Mouse (Mus musculus): ENCODE data around the gene Cep70. TPM values are rescaled to one million over a fixed set of nuclear protein-coding genes. Genes with fewer than 3 reads are reported as not detected.

The Cep70 gene
- polyA plus RNA-seq, 1 experiment from 2014 or later, result 59.4 TPM

DNA sequence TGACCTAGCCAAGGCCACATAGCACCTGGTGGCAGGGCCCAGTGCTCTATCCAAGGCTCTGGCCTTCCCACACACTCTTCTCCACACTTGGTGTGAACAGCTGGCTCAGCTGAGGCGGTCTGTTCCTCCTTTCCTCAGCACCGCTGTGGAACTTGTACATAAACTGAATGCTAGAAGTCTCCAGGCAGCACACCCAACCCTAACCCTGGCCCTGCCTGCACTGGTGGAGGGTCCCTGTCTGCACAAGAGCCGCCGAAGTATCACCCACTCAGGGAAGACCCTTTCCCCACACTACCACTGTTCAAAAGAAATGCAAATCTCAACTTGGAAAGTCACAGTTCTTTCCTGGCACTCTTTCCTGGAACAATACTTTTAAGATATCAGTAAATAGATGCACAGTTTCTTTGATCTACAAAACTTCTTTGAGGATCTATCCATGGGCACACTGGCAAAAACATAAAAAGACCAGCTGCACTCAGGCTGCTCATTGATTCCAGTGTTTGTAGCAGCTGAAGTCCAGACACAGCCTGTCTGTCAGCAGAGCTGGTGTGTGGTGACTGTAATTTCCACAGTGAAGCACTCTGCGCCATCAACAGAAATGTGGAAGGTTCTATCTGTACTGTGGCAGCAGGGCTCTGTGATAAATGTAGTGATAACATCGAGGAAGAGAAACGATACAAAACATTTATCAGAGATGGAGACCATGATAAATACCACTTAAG, 82.2 kb downstream of the Cep70 start:
- Histone ChIP-seq H3K4me3 (no peak overlapping the region), H3K4me2 (replicated peaks) (no peak overlapping the region), H3K9ac (no peak overlapping the region), H3K36me3 (no peaks in the 10 kb centered on the region), H3K27me3 (0 out of 2 replicates have a peak, but pooled peaks cover 3% of the 10 kb centered on the region), H3K27ac (no peak overlapping the region), H3K9me3 (replicated peaks) (no peaks in the 10 kb centered on the region), H3K4me1 (0 out of 2 replicates have a peak, but pooled peaks cover 4% of the 10 kb centered on the region)
- WGBS, result 93% methylated on average over 7 of the region's 7 CpGs
- no peak for ATAC-seq (ENCODE audit: low FRiP score)

DNA sequence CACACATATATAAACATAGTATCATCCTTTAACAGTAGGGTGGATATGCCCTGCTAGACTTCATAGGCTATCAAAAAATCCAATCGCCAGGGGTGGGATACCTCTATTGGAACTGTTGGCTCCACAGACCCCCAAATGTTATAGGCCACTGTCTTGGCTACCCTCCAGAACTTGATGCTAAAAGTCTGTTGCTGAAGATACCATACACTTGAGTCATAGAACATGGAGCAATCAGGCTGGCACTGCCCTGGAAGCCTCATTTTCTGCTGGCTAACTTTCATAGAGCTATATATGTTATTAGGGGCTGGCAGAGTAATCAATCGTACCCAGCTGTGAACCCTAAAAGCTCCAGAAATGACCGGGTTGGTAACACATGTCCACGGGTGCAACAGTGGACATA, 82.8 kb downstream of the Cep70 start:
- H3K9me3 ChIP-seq (replicated peaks), result no peaks in the 10 kb centered on the region
- no peak overlapping the region for H3K9ac ChIP-seq
- no peak overlapping the region for H3K4me3 ChIP-seq
- 0 out of 2 replicates have a peak, but pooled peaks cover 3% of the 10 kb centered on the region for H3K27me3 ChIP-seq
- no peaks in the 10 kb centered on the region for H3K36me3 ChIP-seq
- no peak for ATAC-seq (ENCODE audit: low FRiP score)
- H3K4me1 ChIP-seq, result 0 out of 2 replicates have a peak, but pooled peaks cover 4% of the 10 kb centered on the region
- 85% methylated on average over 4 of the region's 4 CpGs for WGBS
- H3K4me2 ChIP-seq (replicated peaks), result no peak overlapping the region
- no peak overlapping the region for H3K27ac ChIP-seq

DNA sequence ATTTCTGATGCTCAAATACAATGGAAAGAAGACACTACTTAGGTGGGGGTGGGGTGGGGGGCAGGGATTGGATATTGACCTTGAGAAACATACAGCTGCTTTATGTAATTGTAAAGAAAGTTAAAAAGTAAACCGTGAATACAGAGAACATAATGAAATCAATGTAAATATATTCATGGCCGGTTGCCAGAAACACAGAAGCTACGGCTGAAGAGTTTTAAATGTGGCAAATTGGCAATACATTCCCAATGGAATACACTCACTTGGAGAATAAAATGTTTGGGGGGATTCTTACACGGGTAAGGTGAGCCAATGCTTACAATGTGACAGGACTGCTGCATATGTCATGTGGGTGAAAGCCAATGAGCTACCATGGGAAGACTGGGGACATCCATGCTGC, 83.7 kb downstream of the Cep70 start:
- Histone ChIP-seq H3K9ac (no peak overlapping the region), H3K9me3 (replicated peaks) (no peaks in the 10 kb centered on the region), H3K36me3 (no peaks in the 10 kb centered on the region), H3K27me3 (0 out of 2 replicates have a peak, but pooled peaks cover 3% of the 10 kb centered on the region), H3K4me3 (no peak overlapping the region), H3K4me1 (0 out of 2 replicates have a peak, but pooled peaks cover 4% of the 10 kb centered on the region), H3K27ac (no peak overlapping the region), H3K4me2 (replicated peaks) (no peak overlapping the region)
- no peak for ATAC-seq (ENCODE audit: low FRiP score)
- 57% methylated on average over 4 of the region's 4 CpGs for WGBS

DNA sequence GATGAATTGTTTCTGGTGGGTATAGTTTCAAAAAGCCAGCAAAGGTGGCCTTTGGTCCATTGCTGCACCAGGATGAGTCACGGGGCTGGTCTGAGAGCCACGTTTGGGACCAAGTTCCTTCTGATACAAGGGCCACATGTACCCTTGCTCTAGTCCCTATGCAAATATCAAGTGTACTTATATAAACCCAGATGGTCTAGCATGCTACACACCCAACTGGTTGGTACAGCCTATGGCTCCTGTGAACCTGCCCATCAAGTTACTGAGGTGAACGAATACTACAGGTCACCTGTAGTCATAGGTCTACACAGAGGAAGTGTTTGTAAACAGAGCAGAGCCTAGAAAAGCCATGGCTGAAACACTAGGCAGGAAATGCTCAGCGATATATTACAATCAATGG, 93.4 kb downstream of the Cep70 start:
- Histone ChIP-seq H3K36me3 (no peaks in the 10 kb centered on the region), H3K4me1 (no peaks in the 10 kb centered on the region), H3K9ac (no peak overlapping the region), H3K27ac (no peak overlapping the region), H3K27me3 (no peaks in the 10 kb centered on the region), H3K4me2 (replicated peaks) (no peak overlapping the region), H3K9me3 (replicated peaks) (no peaks in the 10 kb centered on the region), H3K4me3 (no peak overlapping the region)
- no peak for ATAC-seq (ENCODE audit: low FRiP score)
- 90% methylated on average over 4 of the region's 4 CpGs for WGBS

DNA sequence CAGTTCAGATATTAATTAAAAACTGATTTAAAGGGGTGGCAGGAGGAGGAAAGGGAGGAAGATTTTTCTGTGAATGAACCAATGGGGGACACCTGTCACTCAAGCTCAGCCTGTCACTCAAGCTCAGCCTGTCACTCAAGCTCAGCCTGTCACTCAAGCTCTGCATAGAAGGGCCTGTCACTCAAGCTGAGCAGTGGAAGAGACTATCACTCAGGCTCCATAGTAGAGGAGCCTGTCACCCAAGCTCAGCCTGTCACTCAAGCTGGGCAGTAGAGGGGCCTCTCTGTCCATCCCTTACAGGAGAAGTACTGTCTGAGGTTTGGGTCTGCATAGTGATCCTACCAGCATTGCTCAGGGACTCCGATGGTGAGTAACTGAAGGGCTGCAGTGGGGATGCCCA, 95.1 kb downstream of the Cep70 start:
- 92% methylated on average over 1 of the region's 1 CpGs for WGBS
- H3K4me3 ChIP-seq, result no peak overlapping the region
- H3K27me3 ChIP-seq, result no peaks in the 10 kb centered on the region
- ATAC-seq (ENCODE audit: low FRiP score), result no peak
- H3K9ac ChIP-seq, result no peak overlapping the region
- H3K9me3 ChIP-seq (replicated peaks), result no peaks in the 10 kb centered on the region
- no peaks in the 10 kb centered on the region for H3K4me1 ChIP-seq
- H3K4me2 ChIP-seq (replicated peaks), result no peak overlapping the region
- H3K36me3 ChIP-seq, result no peaks in the 10 kb centered on the region
- H3K27ac ChIP-seq, result no peak overlapping the region

DNA sequence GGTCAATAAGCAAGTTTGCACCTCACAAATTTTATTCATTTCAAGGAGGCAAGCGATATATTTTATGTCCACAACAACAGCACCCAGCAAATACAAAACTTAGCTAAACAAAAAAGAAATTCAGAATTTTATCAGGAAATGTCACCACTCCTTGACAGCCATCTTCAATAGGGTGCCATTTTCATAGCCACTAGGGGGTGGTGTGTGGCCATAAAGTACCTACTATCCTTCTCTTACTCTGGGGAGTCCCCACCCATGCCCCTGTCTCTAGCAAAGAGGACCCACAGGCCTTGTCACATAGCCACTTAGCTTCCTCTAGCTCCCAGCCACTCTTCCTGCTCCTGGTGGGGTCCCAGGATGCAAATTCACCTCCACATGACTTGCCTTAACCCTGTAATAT, 96.0 kb downstream of the Cep70 start:
- no peaks in the 10 kb centered on the region for H3K27me3 ChIP-seq
- H3K4me2 ChIP-seq (replicated peaks), result no peak overlapping the region
- no peak overlapping the region for H3K4me3 ChIP-seq
- 77% methylated on average over 1 of the region's 1 CpGs for WGBS
- ATAC-seq (ENCODE audit: low FRiP score), result no peak
- H3K27ac ChIP-seq, result no peak overlapping the region
- no peaks in the 10 kb centered on the region for H3K4me1 ChIP-seq
- no peak overlapping the region for H3K9ac ChIP-seq
- H3K36me3 ChIP-seq, result no peaks in the 10 kb centered on the region
- H3K9me3 ChIP-seq (replicated peaks), result no peaks in the 10 kb centered on the region

DNA sequence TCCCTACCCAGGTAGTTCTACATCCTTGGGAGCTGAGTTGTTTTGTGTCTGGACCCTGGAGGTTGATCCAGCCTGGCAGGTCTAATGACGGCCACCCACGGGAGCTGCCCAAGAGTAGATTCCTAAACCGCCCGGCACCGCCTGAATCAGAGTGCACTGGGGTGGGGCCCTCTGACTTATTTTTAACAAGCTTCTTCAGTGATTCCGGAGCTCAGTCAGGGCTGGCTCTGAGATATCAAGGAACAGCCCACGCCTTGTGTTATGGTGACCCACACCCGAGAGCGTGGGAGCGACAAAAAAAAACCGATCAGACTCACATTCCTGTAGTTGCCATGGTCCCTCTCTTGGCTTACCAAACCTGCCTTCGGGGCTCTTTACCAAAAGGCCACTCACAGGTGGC, 97.0 kb downstream of the Cep70 start:
- no peaks in the 10 kb centered on the region for H3K36me3 ChIP-seq
- no peak for ATAC-seq (ENCODE audit: low FRiP score)
- H3K9me3 ChIP-seq (replicated peaks), result no peaks in the 10 kb centered on the region
- H3K9ac ChIP-seq, result no peak overlapping the region
- 68% methylated on average over 12 of the region's 12 CpGs for WGBS
- H3K27ac ChIP-seq, result no peak overlapping the region
- no peaks in the 10 kb centered on the region; the same call in 1 of the 2 replicates for H3K4me1 ChIP-seq
- H3K4me3 ChIP-seq, result no peak overlapping the region
- H3K27me3 ChIP-seq, result no peaks in the 10 kb centered on the region
- no peak overlapping the region for H3K4me2 ChIP-seq (replicated peaks)

DNA sequence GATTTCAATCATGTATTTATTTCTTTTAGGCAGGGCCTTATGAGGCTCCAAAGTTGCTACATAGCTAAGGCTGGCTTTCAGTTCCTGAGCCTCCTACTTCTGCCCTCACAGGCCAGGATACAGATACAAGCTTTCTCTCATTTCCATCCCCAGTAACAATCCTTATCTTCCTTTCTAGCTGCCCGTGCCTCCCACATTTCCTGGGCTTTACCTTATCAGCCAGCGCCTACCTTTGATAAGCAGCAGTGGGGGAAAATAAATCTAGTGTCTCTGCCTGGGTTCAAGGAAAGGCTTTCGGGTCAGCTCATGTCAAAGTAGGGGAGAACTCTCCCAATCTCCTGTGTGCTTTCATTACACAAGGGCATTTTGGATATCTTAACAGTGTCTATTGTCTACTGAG, 98.4 kb downstream of the Cep70 start:
- Histone ChIP-seq H3K27me3 (no peaks in the 10 kb centered on the region), H3K4me3 (no peak overlapping the region), H3K9me3 (replicated peaks) (no peaks in the 10 kb centered on the region), H3K27ac (no peak overlapping the region), H3K4me2 (replicated peaks) (no peak overlapping the region), H3K9ac (no peak overlapping the region), H3K36me3 (no peaks in the 10 kb centered on the region), H3K4me1 (no peaks in the 10 kb centered on the region; the same call in 1 of the 2 replicates)
- 83% methylated on average over 3 of the region's 3 CpGs for WGBS
- no peak for ATAC-seq (ENCODE audit: low FRiP score)

DNA sequence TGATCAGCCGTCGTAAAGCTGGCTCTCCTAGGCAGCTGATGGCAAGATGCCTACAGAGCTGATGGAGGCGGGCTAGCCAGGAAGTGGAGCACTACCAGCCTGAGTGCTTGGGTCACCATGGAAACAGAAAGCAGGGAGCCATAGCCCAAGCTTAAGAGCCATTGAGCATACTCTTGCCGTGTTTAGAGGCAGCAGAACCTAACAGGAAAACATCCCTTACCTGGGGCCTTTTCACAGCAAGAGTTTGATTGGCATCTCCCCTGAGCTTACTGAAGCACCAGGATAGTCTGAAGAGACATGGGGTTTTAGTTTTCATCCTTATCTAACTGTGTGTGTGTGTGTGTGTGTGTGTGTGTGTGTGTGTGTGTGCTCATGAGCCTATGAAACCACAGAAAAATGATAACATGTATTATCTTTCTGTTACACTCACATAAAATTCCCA, 102.2 kb downstream of the Cep70 start:
- no peaks in the 10 kb centered on the region for H3K27me3 ChIP-seq
- H3K4me3 ChIP-seq, result no peak overlapping the region
- H3K9ac ChIP-seq, result no peak overlapping the region
- no peak for ATAC-seq (ENCODE audit: low FRiP score)
- H3K27ac ChIP-seq, result no peak overlapping the region
- 53% methylated on average over 4 of the region's 4 CpGs for WGBS
- H3K36me3 ChIP-seq, result no peaks in the 10 kb centered on the region
- no peak overlapping the region for H3K4me2 ChIP-seq (replicated peaks)
- no peaks in the 10 kb centered on the region; the same call in 1 of the 2 replicates for H3K4me1 ChIP-seq
- H3K9me3 ChIP-seq (replicated peaks), result no peaks in the 10 kb centered on the region

Other genes starting within 250 kb of the Cep70 start
- gene Gm1123, start 207.7 kb upstream of the Cep70 start, polyA plus RNA-seq (2016; fragmentation: Nextera tagmentation; extraction: Ambion mirVana), result not detected in 2 replicates
- 2.2 and 4.5 TPM in 2 replicates for gene Pik3cb, start 102.7 kb upstream of the Cep70 start, polyA plus RNA-seq (2016; fragmentation: Nextera tagmentation; extraction: Ambion mirVana)
- gene Faiml, start 6.1 kb upstream of the Cep70 start, polyA plus RNA-seq (2016; fragmentation: Nextera tagmentation; extraction: Ambion mirVana), result not detected in 2 replicates
- 0.27 and 0.52 TPM in 2 replicates for gene Esyt3, start 115.2 kb downstream of the Cep70 start, polyA plus RNA-seq (2016; fragmentation: Nextera tagmentation; extraction: Ambion mirVana)
- gene Mras, start 194.0 kb downstream of the Cep70 start, polyA plus RNA-seq (2016; fragmentation: Nextera tagmentation; extraction: Ambion mirVana), result 28.1 and 36.2 TPM in 2 replicates
- 0.83 and 1.4 TPM in 2 replicates for gene Nme9, start 208.1 kb downstream of the Cep70 start, polyA plus RNA-seq (2016; fragmentation: Nextera tagmentation; extraction: Ambion mirVana)

Data from hindbrain, embryonic 12.5 days (tissue).